Mouse (Mus musculus) heart, postnatal 0 days (tissue): ENCODE results near the gene Rnf2. TPM values are rescaled to one million over a fixed set of nuclear protein-coding genes. Genes with fewer than 3 reads are reported as not detected.

Experiments used
- ATAC-seq: fragments of 200-750 bp; cut with Nextera tagmentation; 2 replicates; pipeline ENCODE4 v1.8.0; 2017; ENCODE audit warnings: low read depth, moderate number of reproducible peaks, moderate library complexity; ENCODE audit not compliant: insufficient read depth
- DNase-seq: peaks from one replicate; pipeline ENCODE4 v3.0.0-alpha.2; 2016; ENCODE audit warnings: low spot score
- H3K27ac ChIP-seq: fragments of 300-500 bp; sonication (generic); 2 replicates; pipeline ENCODE4 v1.5.1; 2014; ENCODE audit warnings: low read depth, mild to moderate bottlenecking
- H3K27me3 ChIP-seq: fragments of 300-500 bp; sonication (generic); 2 replicates; pipeline ENCODE4 v1.6.1; 2014; ENCODE audit warnings: low read length, mixed read lengths; ENCODE audit not compliant: control insufficient read depth, insufficient read depth
- H3K36me3 ChIP-seq: fragments of 300-500 bp; sonication (generic); replicated peaks from 2 replicates; pipeline ENCODE4 v1.6.1; 2014; ENCODE audit warnings: low read length, mixed read lengths; ENCODE audit not compliant: control insufficient read depth, insufficient read depth
- H3K4me1 ChIP-seq: fragments of 300-500 bp; sonication (generic); 2 replicates; pipeline ENCODE4 v1.6.1; 2014; ENCODE audit warnings: antibody characterized with exemption; ENCODE audit not compliant: control insufficient read depth, insufficient read depth
- H3K4me2 ChIP-seq: fragments of 300-500 bp; sonication (generic); 2 replicates; pipeline ENCODE4 v1.6.1; 2014; ENCODE audit warnings: low read depth, mild to moderate bottlenecking, low read length, moderate library complexity
- H3K4me3 ChIP-seq: fragments of 300-500 bp; sonication (generic); 2 replicates; pipeline ENCODE4 v1.5.1; 2014; ENCODE audit warnings: low read depth, low read length
- H3K9ac ChIP-seq: fragments of 300-500 bp; sonication (generic); replicated peaks from 2 replicates; pipeline ENCODE4 v1.6.1; 2014; ENCODE audit warnings: low read depth, low read length, mixed read lengths
- H3K9me3 ChIP-seq: fragments of 300-500 bp; sonication (generic); replicated peaks from 2 replicates; pipeline ENCODE4 v1.6.1; 2016; ENCODE audit warnings: low read length; ENCODE audit not compliant: control insufficient read depth
- CTCF ChIP-seq: IDR thresholded peaks from 2 replicates; pipeline ENCODE4 v1.5.1; 2016; ENCODE audit warnings: antibody characterized with exemption, control low read depth, low read depth
- EP300 ChIP-seq: IDR thresholded peaks from 2 replicates; pipeline ENCODE4 v1.6.1; 2016; ENCODE audit warnings: antibody characterized with exemption, low read depth
- WGBS: fragments of 180-500 bp; shearing (Covaris S2); extraction: QIAGEN DNeasy Blood & Tissue Kit; methylation state at CpG from one replicate; pipeline ENCODE4 v1.1.7; 2014; 5-methylcytosine and 5-hydroxymethylcytosine counted together
- polyA plus RNA-seq: library from polyadenylated mRNA; unstranded; fragments of >200 nt; fragmentation: Nextera tagmentation; extraction: Ambion mirVana; gene quantifications from 2 replicates; pipeline ENCODE4 v1.2.1, GENCODE M21; 2015
- total RNA-seq: library from RNA; depleted of rRNA; stranded (reverse); fragments of >200 nt; gene quantifications from 2 replicates; pipeline ENCODE4 v1.2.3, GENCODE M21; 2014; ENCODE audit warnings: low replicate concordance

Gene Rnf2
- total and polyA plus RNA-seq, 2 experiments from 2014 or later: 36.4 to 50.6 TPM

- Histone ChIP-seq H3K9ac (no peak overlapping the region), H3K27ac (peak overlapping the region; percentile 83), H3K36me3 (no peaks in the 10 kb centered on the region), H3K9me3 (no peaks in the 10 kb centered on the region), H3K4me3 (no peak overlapping the region), H3K27me3 (no peaks in the 10 kb centered on the region), H3K4me1 (0 out of 2 replicates have a peak, but pooled peaks cover 14% of the 10 kb centered on the region), H3K4me2 (no peak overlapping the region)
- TF ChIP-seq CTCF (no peak), EP300 (no peak)
- 36% methylated on average over 4 of the region's 4 CpGs for WGBS
- peak; percentile 83 for ATAC-seq
- DNase-seq: peak; percentile 60
Observed at GRCm38 (mm10) chr1:151514119-151514518, 13.4 kb upstream of the Rnf2 start.

- WGBS: 59% methylated on average over 4 of the region's 4 CpGs
- no peak overlapping the region for H3K4me2 ChIP-seq
- TF ChIP-seq EP300 (no peak), CTCF (no peak)
- DNase-seq (peak; percentile 31), ATAC-seq (no peak)
- peak overlapping the region; percentile 51; the same call in 1 of the 2 replicates for H3K27ac ChIP-seq
- H3K36me3 ChIP-seq: no peaks in the 10 kb centered on the region
- no peaks in the 10 kb centered on the region for H3K9me3 ChIP-seq
- H3K27me3 ChIP-seq: no peaks in the 10 kb centered on the region
- no peak overlapping the region for H3K9ac ChIP-seq
- no peak overlapping the region for H3K4me3 ChIP-seq
- H3K4me1 ChIP-seq: 0 out of 2 replicates have a peak, but pooled peaks cover 14% of the 10 kb centered on the region
Observed at GRCm38 (mm10) chr1:151510811-151511210, 10.1 kb upstream of the Rnf2 start.

GRCm38 (mm10) chr1:151499815-151500501 is 797 bp downstream of the Rnf2 start:
- H3K36me3 ChIP-seq: no peaks in the 10 kb centered on the region
- no peak for DNase-seq
- peak overlapping the region; percentile 94 for H3K9ac ChIP-seq
- peak overlapping the region; percentile 69 for H3K4me2 ChIP-seq
- H3K4me3 ChIP-seq: peak overlapping the region; percentile 79
- no peak for TF ChIP-seq EP300
- no peak for TF ChIP-seq CTCF
- WGBS: under 1% methylated on average over 54 of the region's 59 CpGs
- H3K4me1 ChIP-seq: peaks cover 25% of the 10 kb centered on the region
- no peaks in the 10 kb centered on the region for H3K9me3 ChIP-seq
- peak; percentile 37 for ATAC-seq
- H3K27me3 ChIP-seq: no peaks in the 10 kb centered on the region
- peak overlapping the region; percentile 97 for H3K27ac ChIP-seq

- Histone ChIP-seq H3K9ac (0 out of 2 replicates have a peak overlapping the region, but pooled peaks have one; percentile 0), H3K27ac (no peak overlapping the region), H3K27me3 (no peaks in the 10 kb centered on the region), H3K4me1 (peaks cover 34% of the 10 kb centered on the region), H3K4me3 (no peak overlapping the region), H3K36me3 (no peaks in the 10 kb centered on the region), H3K4me2 (peak overlapping the region; percentile 69; the same call in 1 of the 2 replicates), H3K9me3 (no peaks in the 10 kb centered on the region)
- ATAC-seq: no peak
- TF ChIP-seq EP300: no peak
- no peak for TF ChIP-seq CTCF
- no peak for DNase-seq
- 68% methylated on average over 3 of the region's 3 CpGs for WGBS
Observed at GRCm38 (mm10) chr1:151498381-151498780, 2.4 kb downstream of the Rnf2 start.

GRCm38 (mm10) chr1:151497942-151498341 is 2.8 kb downstream of the Rnf2 start:
- no peaks in the 10 kb centered on the region for H3K9me3 ChIP-seq
- no peak overlapping the region for H3K9ac ChIP-seq
- ATAC-seq (no peak), DNase-seq (no peak)
- 0 out of 2 replicates have a peak overlapping the region, but pooled peaks have one; percentile 69 for H3K4me2 ChIP-seq
- no peaks in the 10 kb centered on the region for H3K27me3 ChIP-seq
- H3K4me3 ChIP-seq: no peak overlapping the region
- peaks cover 34% of the 10 kb centered on the region for H3K4me1 ChIP-seq
- 46% methylated on average over 2 of the region's 2 CpGs for WGBS
- H3K36me3 ChIP-seq: no peaks in the 10 kb centered on the region
- no peak overlapping the region for H3K27ac ChIP-seq
- TF ChIP-seq EP300 (no peak), CTCF (no peak)

- no peak overlapping the region for H3K9ac ChIP-seq
- H3K36me3 ChIP-seq: no peaks in the 10 kb centered on the region
- peak; percentile 44 for TF ChIP-seq CTCF
- TF ChIP-seq EP300: no peak
- H3K9me3 ChIP-seq: no peaks in the 10 kb centered on the region
- peaks cover 34% of the 10 kb centered on the region for H3K4me1 ChIP-seq
- no peak overlapping the region for H3K4me2 ChIP-seq
- no peaks in the 10 kb centered on the region for H3K27me3 ChIP-seq
- ATAC-seq (no peak), DNase-seq (no peak)
- H3K27ac ChIP-seq: peak overlapping the region; percentile 55; the same call in 1 of the 2 replicates
- no peak overlapping the region for H3K4me3 ChIP-seq
- WGBS: 80% methylated on average over 8 of the region's 8 CpGs
Observed at GRCm38 (mm10) chr1:151497028-151497427, 3.7 kb downstream of the Rnf2 start.
